Mouse (Mus musculus) MEL (cell line): ENCODE measurements around the gene Smarca2. TPM values are rescaled to one million over a fixed set of nuclear protein-coding genes. Genes with fewer than 3 reads are reported as not detected.
"Not testable (repeated sequence)": the region's sequence is repeated elsewhere in the genome, so short reads cannot be mapped to it uniquely, and the experiment has no call there.

Experiments
- DNase-seq: peaks from one replicate; pipeline ENCODE4 v3.0.0; 2011; ENCODE audit warnings: low read depth, low spot score
- H3K27ac ChIP-seq: 2 replicates; pipeline ENCODE4 v1.5.1; 2012; ENCODE audit warnings: low read depth, mild to moderate bottlenecking, control low read depth, low read length, moderate library complexity; ENCODE audit not compliant: control insufficient read depth
- H3K27me3 ChIP-seq, 2 experiments: fragments of 150-350 bp in 1 of 2; sonication (generic) in 1 of 2; 2 replicates each; pipeline ENCODE4 v1.6.1; 2012; ENCODE audit warnings: low read length in 2 of 2, mild to moderate bottlenecking in 2 of 2, improper control_type of control experiment in 1 of 2, moderate library complexity in 1 of 2; ENCODE audit not compliant: insufficient read depth in 2 of 2, control insufficient read depth in 1 of 2
- H3K36me3 ChIP-seq, 2 experiments: 2 replicates each; pipeline ENCODE4 v1.6.1; 2012 to 2014; ENCODE audit warnings: low read length in 2 of 2, improper control_type of control experiment in 1 of 2, inconsistent platforms in 1 of 2, mild to moderate bottlenecking in 1 of 2; ENCODE audit not compliant: insufficient read depth in 2 of 2, control insufficient read depth in 1 of 2
- H3K4me1 ChIP-seq, 2 experiments: fragments of 150-350 bp in 1 of 2; sonication (generic) in 1 of 2; 2 replicates each; pipeline ENCODE4 v1.6.1; 2012; ENCODE audit warnings: low read length in 2 of 2, improper control_type of control experiment in 1 of 2, mild to moderate bottlenecking in 1 of 2; ENCODE audit not compliant: insufficient read depth in 2 of 2, control insufficient read depth in 1 of 2
- H3K4me3 ChIP-seq, 2 experiments: fragments of 150-350 bp in 1 of 2; sonication (generic) in 1 of 2; 2 replicates each; pipeline ENCODE4 v1.5.1; 2012; ENCODE audit warnings: low read depth in 2 of 2, low read length in 2 of 2, mild to moderate bottlenecking in 2 of 2, moderate library complexity in 2 of 2, control low read depth in 1 of 2, improper control_type of control experiment in 1 of 2; ENCODE audit not compliant: control insufficient read depth in 1 of 2, insufficient read depth in 1 of 2
- H3K79me2 ChIP-seq: 2 replicates; pipeline ENCODE4 v1.6.1; 2012; ENCODE audit warnings: mild to moderate bottlenecking, low read length, moderate library complexity; ENCODE audit not compliant: control insufficient read depth, poor library complexity, insufficient read depth
- H3K9ac ChIP-seq: 2 replicates; pipeline ENCODE4 v1.6.1; 2012; ENCODE audit warnings: low read depth, mild to moderate bottlenecking, control low read depth, low read length, moderate library complexity; ENCODE audit not compliant: control insufficient read depth, poor library complexity, severe bottlenecking
- H3K9me3 ChIP-seq: fragments of 150-350 bp; sonication (generic); replicated peaks from 2 replicates; pipeline ENCODE4 v1.6.1; 2012; ENCODE audit warnings: mild to moderate bottlenecking, low read length, improper control_type of control experiment, moderate library complexity; ENCODE audit not compliant: insufficient read depth
- EP300 ChIP-seq, 2 experiments: IDR thresholded peaks; 2 replicates each; pipeline ENCODE4 v1.6.1; 2011; ENCODE audit warnings: improper control_type of control experiment in 2 of 2, low read length in 2 of 2, low read depth in 1 of 2, mild to moderate bottlenecking in 1 of 2
- ETS1 ChIP-seq: IDR thresholded peaks from 2 replicates; pipeline ENCODE4 v1.6.1; 2012; ENCODE audit warnings: low read depth, mild to moderate bottlenecking, inconsistent platforms, low read length, improper control_type of control experiment, moderate library complexity
- GABPA ChIP-seq: IDR thresholded peaks from 2 replicates; pipeline ENCODE4 v1.6.1; 2012; ENCODE audit warnings: low read depth, mild to moderate bottlenecking, inconsistent platforms, low read length, improper control_type of control experiment, moderate library complexity
- MAFK ChIP-seq: IDR thresholded peaks from 2 replicates; pipeline ENCODE4 v1.6.1; 2011; ENCODE audit warnings: low read depth, mild to moderate bottlenecking, low read length, improper control_type of control experiment, borderline replicate concordance
- MAZ ChIP-seq: IDR thresholded peaks from 2 replicates; pipeline ENCODE4 v1.6.1; 2012; ENCODE audit warnings: low read depth, mild to moderate bottlenecking, inconsistent platforms, low read length, improper control_type of control experiment
- POLR2AphosphoS2 ChIP-seq: IDR thresholded peaks from 2 replicates; pipeline ENCODE4 v1.6.1; 2011; ENCODE audit warnings: low read length, improper control_type of control experiment
- POLR2AphosphoS5 ChIP-seq: IDR thresholded peaks from 2 replicates; pipeline ENCODE4 v1.6.1; 2012; ENCODE audit warnings: low read depth, borderline replicate concordance, mild to moderate bottlenecking, inconsistent platforms, low read length, moderate library complexity, mixed read lengths
- SIN3A ChIP-seq: IDR thresholded peaks from 2 replicates; pipeline ENCODE4 v1.6.1; 2012; ENCODE audit warnings: low read length, improper control_type of control experiment, inconsistent platforms
- TBP ChIP-seq: IDR thresholded peaks from 2 replicates; pipeline ENCODE4 v1.8.0; 2011; ENCODE audit warnings: low read depth, low read length, improper control_type of control experiment
- TCF12 ChIP-seq: IDR thresholded peaks from 2 replicates; pipeline ENCODE4 v1.6.1; 2014; ENCODE audit warnings: low read depth, mild to moderate bottlenecking, inconsistent platforms, low read length, improper control_type of control experiment, moderate library complexity
- UBTF ChIP-seq: IDR thresholded peaks from 2 replicates; pipeline ENCODE4 v1.6.1; 2012; ENCODE audit warnings: low read depth, mild to moderate bottlenecking, inconsistent platforms, low read length, improper control_type of control experiment, moderate library complexity, borderline replicate concordance; ENCODE audit not compliant: insufficient read depth
- USF1 ChIP-seq: IDR thresholded peaks from 2 replicates; pipeline ENCODE4 v1.6.1; 2014; ENCODE audit warnings: low read depth, mild to moderate bottlenecking, inconsistent platforms, low read length, improper control_type of control experiment, moderate library complexity
- ZC3H11A ChIP-seq: IDR thresholded peaks from 2 replicates; pipeline ENCODE4 v1.6.1; 2012; ENCODE audit warnings: low read depth, mild to moderate bottlenecking, inconsistent platforms, low read length, improper control_type of control experiment
- ZMIZ1 ChIP-seq: IDR thresholded peaks from 2 replicates; pipeline ENCODE4 v1.6.1; 2012; ENCODE audit warnings: low read depth, mild to moderate bottlenecking, inconsistent platforms, low read length, improper control_type of control experiment, moderate library complexity
- ZNF384 ChIP-seq: IDR thresholded peaks from 2 replicates; pipeline ENCODE4 v1.6.1; 2012; ENCODE audit warnings: low read depth, mild to moderate bottlenecking, inconsistent platforms, low read length, improper control_type of control experiment
- polyA plus RNA-seq, 2 experiments: library from polyadenylated mRNA; stranded (reverse) in 1 of 2; unstranded in 1 of 2; fragments of >175 nt in 1 of 2; fragments of >200 nt in 1 of 2; gene quantifications; 2 replicates each; pipeline versions ENCODE4 v1.2.1 to v1.2.4; 2012; ENCODE audit warnings: low replicate concordance in 2 of 2, low read depth in 1 of 2; ENCODE audit not compliant: insufficient read length in 2 of 2, insufficient read depth in 1 of 2, missing spikeins in 1 of 2
- total RNA-seq: library from RNA; depleted of rRNA; stranded (reverse); fragments of 300-350 nt; gene quantifications from 2 replicates; pipeline ENCODE4 v1.2.3, GENCODE M21; 2012

Gene Smarca2
- total and polyA plus RNA-seq, 3 experiments = 6.6 to 23.2 TPM; not detected in 1

DNA sequence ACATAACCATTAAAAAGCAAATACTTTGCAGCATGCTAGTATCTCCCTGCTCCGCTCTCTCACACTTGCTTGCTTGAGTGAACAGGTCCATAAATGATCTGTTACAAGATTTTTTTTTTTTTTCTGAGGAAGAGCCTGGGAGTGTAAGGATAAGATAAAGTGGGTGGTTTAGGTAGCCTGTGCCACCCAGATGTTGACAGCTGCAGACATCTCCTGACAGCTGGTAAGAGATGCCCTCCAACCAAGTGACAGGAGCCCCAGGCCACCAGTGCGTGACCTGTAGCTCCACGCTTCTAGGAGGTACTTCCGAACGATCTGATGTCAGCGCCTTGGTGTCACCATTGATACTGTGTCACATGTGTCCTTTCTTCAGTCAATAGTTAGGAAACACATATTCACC lies 65.2 kb downstream of the Smarca2 start:
- no peak overlapping the region for H3K4me3 ChIP-seq
- H3K27ac ChIP-seq = no peak overlapping the region
- TF ChIP-seq EP300 (IDR thresholded peaks at IDR 0.05; ENCODE audit: low read depth in 1 of 2, low read length in 2 of 2) (no peak; a peak in 1 of 4 replicates), ZNF384 (peak; percentile 39; the same call in 1 of the 2 replicates)
- no peak overlapping the region for H3K9ac ChIP-seq
- peaks cover 0 to 6% of the 10 kb centered on the region in 2 experiments; a peak in 2 of 4 replicates for H3K4me1 ChIP-seq
- DNase-seq = no peak
- no peaks in the 10 kb centered on the region for H3K9me3 ChIP-seq
- peaks cover 0 to 13% of the 10 kb centered on the region in 2 experiments; a peak in 2 of 4 replicates for H3K36me3 ChIP-seq
- no peaks in the 10 kb centered on the region for H3K27me3 ChIP-seq
- H3K79me2 ChIP-seq = no peaks in the 10 kb centered on the region

DNA sequence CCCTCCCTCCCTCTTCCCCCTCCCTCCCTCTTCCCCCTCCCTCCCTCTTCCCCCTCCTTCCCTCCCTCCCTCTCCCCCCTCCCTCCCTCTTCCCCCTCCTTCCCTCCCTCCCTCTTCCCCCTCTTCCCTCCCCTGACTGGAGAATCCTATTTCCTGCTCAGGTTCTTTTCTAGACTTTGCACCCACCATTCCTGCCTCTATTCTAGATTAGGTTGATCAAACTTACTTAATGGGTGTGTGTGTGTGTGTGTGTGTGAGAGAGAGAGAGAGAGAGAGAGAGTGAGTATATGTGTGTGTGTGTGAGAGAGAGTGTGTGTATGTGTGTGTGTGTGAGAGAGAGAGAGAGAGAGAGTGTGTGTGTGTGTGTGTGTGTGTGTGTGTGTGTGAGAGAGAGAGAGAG lies 66.6 kb downstream of the Smarca2 start:
- H3K9me3 ChIP-seq, DNase-seq, H3K79me2 ChIP-seq, H3K4me3 ChIP-seq, H3K36me3 ChIP-seq, H3K9ac ChIP-seq, H3K27me3 ChIP-seq, H3K27ac ChIP-seq: not testable (repeated sequence)
- peaks cover 0 to 10% of the 10 kb centered on the region in 2 experiments; a peak in 2 of 4 replicates for H3K4me1 ChIP-seq

DNA sequence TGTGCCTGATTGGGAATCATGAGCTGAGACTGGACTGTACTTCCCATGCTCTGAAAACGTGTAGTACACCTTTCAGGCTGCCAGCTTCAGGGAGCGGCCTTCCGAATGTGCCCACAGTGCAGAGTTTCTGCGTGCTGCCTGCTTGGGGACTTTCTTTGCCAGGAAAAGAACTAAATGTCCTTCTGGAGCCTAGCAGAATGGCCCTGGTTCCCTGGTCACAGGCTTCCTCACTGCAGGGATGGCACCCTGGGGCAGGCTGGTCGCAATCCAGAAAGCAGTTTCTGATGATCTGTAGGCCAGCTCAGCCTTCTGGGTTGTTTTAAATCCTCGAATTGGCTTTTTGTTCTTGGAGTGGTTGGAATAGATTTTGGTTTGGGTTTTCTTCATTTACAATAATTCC lies 71.1 kb downstream of the Smarca2 start:
- no peaks in the 10 kb centered on the region for H3K79me2 ChIP-seq
- DNase-seq = no peak
- no peaks in the 10 kb centered on the region for H3K9me3 ChIP-seq
- H3K9ac ChIP-seq = no peak overlapping the region
- peaks cover 0 to 5% of the 10 kb centered on the region in 2 experiments; a peak in 2 of 4 replicates for H3K36me3 ChIP-seq
- no peak overlapping the region for H3K4me3 ChIP-seq
- TF ChIP-seq ETS1 = no peak
- no peak for TF ChIP-seq POLR2AphosphoS2
- no peak for TF ChIP-seq UBTF
- no peak for TF ChIP-seq ZMIZ1
- no peak for TF ChIP-seq GABPA
- no peak for TF ChIP-seq TBP
- no peak for TF ChIP-seq ZC3H11A
- TF ChIP-seq MAFK = no peak
- TF ChIP-seq USF1 = no peak
- no peak for TF ChIP-seq SIN3A
- TF ChIP-seq TCF12 = no peak
- no peak for TF ChIP-seq POLR2AphosphoS5
- no peak for TF ChIP-seq MAZ
- no peaks in the 10 kb centered on the region for H3K27me3 ChIP-seq
- H3K27ac ChIP-seq = no peak overlapping the region
- peaks cover 0 to 10% of the 10 kb centered on the region in 2 experiments; a peak in 2 of 4 replicates for H3K4me1 ChIP-seq
